Mouse (Mus musculus) stomach, postnatal 0 days (tissue): ENCODE results near the gene Xpo5. TPM values are rescaled to one million over a fixed set of nuclear protein-coding genes. Genes with fewer than 3 reads are reported as not detected.

Experiments used
- ATAC-seq: fragments of 200-750 bp; cut with Nextera tagmentation; 2 replicates; pipeline ENCODE4 v1.8.0; 2017; ENCODE audit not compliant: low FRiP score, low TSS enrichment
- DNase-seq: peaks from one replicate; pipeline ENCODE4 v3.0.0-alpha.2; 2016; ENCODE audit warnings: low spot score
- H3K27ac ChIP-seq: fragments of 300-500 bp; sonication (generic); replicated peaks from 2 replicates; pipeline ENCODE4 v1.5.1; 2014; ENCODE audit warnings: mild to moderate bottlenecking, control low read depth
- H3K27me3 ChIP-seq: fragments of 300-500 bp; sonication (generic); 2 replicates; pipeline ENCODE4 v1.6.1; 2014; ENCODE audit warnings: low read length; ENCODE audit not compliant: control insufficient read depth, insufficient read depth
- H3K36me3 ChIP-seq: fragments of 300-500 bp; sonication (generic); 2 replicates; pipeline ENCODE4 v1.6.1; 2014; ENCODE audit warnings: low read length, mixed read lengths; ENCODE audit not compliant: control insufficient read depth, insufficient read depth
- H3K4me1 ChIP-seq: fragments of 300-500 bp; sonication (generic); replicated peaks from 2 replicates; pipeline ENCODE4 v1.6.1; 2014; ENCODE audit warnings: antibody characterized with exemption; ENCODE audit not compliant: control insufficient read depth, insufficient read depth
- H3K4me2 ChIP-seq: fragments of 300-500 bp; sonication (generic); replicated peaks from 2 replicates; pipeline ENCODE4 v1.6.1; 2014; ENCODE audit warnings: low read depth, mild to moderate bottlenecking, control low read depth, moderate library complexity
- H3K4me3 ChIP-seq: fragments of 300-500 bp; sonication (generic); 2 replicates; pipeline ENCODE4 v1.5.1; 2014; ENCODE audit warnings: low read depth, low read length, control low read depth
- H3K9ac ChIP-seq: fragments of 300-500 bp; sonication (generic); 2 replicates; pipeline ENCODE4 v1.6.1; 2014; ENCODE audit warnings: mild to moderate bottlenecking, low read length, control low read depth, mixed read lengths
- H3K9me3 ChIP-seq: fragments of 300-500 bp; sonication (generic); 2 replicates; pipeline ENCODE4 v1.6.1; 2016; ENCODE audit warnings: low read length; ENCODE audit not compliant: control insufficient read depth
- CTCF ChIP-seq: IDR thresholded peaks from 2 replicates; pipeline ENCODE4 v1.5.1; 2016; ENCODE audit warnings: antibody characterized with exemption, low read depth, mild to moderate bottlenecking, moderate library complexity
- EP300 ChIP-seq: optimal IDR thresholded peaks from 2 replicates; pipeline ENCODE3; 2016; ENCODE audit warnings: antibody characterized with exemption
- WGBS: fragments of 180-500 bp; shearing (Covaris S2); extraction: QIAGEN DNeasy Blood & Tissue Kit; methylation state at CpG from one replicate; pipeline ENCODE4 v1.1.7; 2014; 5-methylcytosine and 5-hydroxymethylcytosine counted together
- polyA plus RNA-seq: library from polyadenylated mRNA; unstranded; fragments of >200 nt; fragmentation: Nextera tagmentation; extraction: Ambion mirVana; gene quantifications from 2 replicates; pipeline ENCODE4 v1.2.1, GENCODE M21; 2015

The Xpo5 gene
- polyA plus RNA-seq, 1 experiment from 2014 or later, result 11.5 TPM

- ATAC-seq (peak; percentile 27), DNase-seq (no peak)
- TF ChIP-seq EP300 (no peak), CTCF (no peak)
- 41% methylated on average over 5 of the region's 5 CpGs for WGBS
- H3K4me2 ChIP-seq, result no peak overlapping the region
- H3K4me3 ChIP-seq, result no peak overlapping the region
- H3K27me3 ChIP-seq, result no peaks in the 10 kb centered on the region
- no peaks in the 10 kb centered on the region for H3K9me3 ChIP-seq
- H3K9ac ChIP-seq, result no peak overlapping the region
- H3K27ac ChIP-seq, result no peak overlapping the region
- peaks cover 39% of the 10 kb centered on the region for H3K36me3 ChIP-seq
- no peaks in the 10 kb centered on the region for H3K4me1 ChIP-seq
Observed at GRCm38 (mm10) chr17:46168318-46168717, 34.3 kb upstream of the Xpo5 start.

GRCm38 (mm10) chr17:46168768-46169167, 33.8 kb upstream of the Xpo5 start:
- H3K9ac ChIP-seq, result no peak overlapping the region
- DNase-seq (no peak), ATAC-seq (no peak)
- H3K27ac ChIP-seq, result no peak overlapping the region
- no peaks in the 10 kb centered on the region for H3K9me3 ChIP-seq
- TF ChIP-seq CTCF (no peak), EP300 (no peak)
- H3K4me2 ChIP-seq, result no peak overlapping the region
- no peak overlapping the region for H3K4me3 ChIP-seq
- H3K4me1 ChIP-seq, result no peaks in the 10 kb centered on the region
- no peaks in the 10 kb centered on the region for H3K27me3 ChIP-seq
- peaks cover 39% of the 10 kb centered on the region for H3K36me3 ChIP-seq
- WGBS, result 89% methylated on average over 5 of the region's 5 CpGs

- TF ChIP-seq EP300 (no peak), CTCF (peak; percentile 80)
- H3K9ac ChIP-seq, result no peak overlapping the region
- DNase-seq (no peak), ATAC-seq (0 out of 2 replicates have a peak, but pooled peaks have one; percentile 39)
- H3K27ac ChIP-seq, result no peak overlapping the region
- no peak overlapping the region for H3K4me2 ChIP-seq
- H3K4me3 ChIP-seq, result no peak overlapping the region
- no peaks in the 10 kb centered on the region for H3K9me3 ChIP-seq
- WGBS, result 73% methylated on average over 3 of the region's 3 CpGs
- H3K36me3 ChIP-seq, result peaks cover 30% of the 10 kb centered on the region
- no peaks in the 10 kb centered on the region for H3K4me1 ChIP-seq
- H3K27me3 ChIP-seq, result no peaks in the 10 kb centered on the region
Observed at GRCm38 (mm10) chr17:46170538-46170937, 32.0 kb upstream of the Xpo5 start.

- WGBS, result 84% methylated on average over 4 of the region's 4 CpGs
- H3K9me3 ChIP-seq, result no peaks in the 10 kb centered on the region
Observed at GRCm38 (mm10) chr17:46182273-46182672, 20.3 kb upstream of the Xpo5 start.

GRCm38 (mm10) chr17:46188829-46189228, 13.8 kb upstream of the Xpo5 start:
- DNase-seq, result no peak
- no peak overlapping the region for H3K4me3 ChIP-seq
- no peak for TF ChIP-seq EP300
- no peak for TF ChIP-seq CTCF
- H3K9me3 ChIP-seq, result no peaks in the 10 kb centered on the region
- H3K27ac ChIP-seq, result no peak overlapping the region
- ATAC-seq, result no peak
- no peaks in the 10 kb centered on the region for H3K27me3 ChIP-seq
- no peaks in the 10 kb centered on the region for H3K4me1 ChIP-seq
- H3K4me2 ChIP-seq, result no peak overlapping the region
- H3K36me3 ChIP-seq, result peaks cover 18% of the 10 kb centered on the region
- H3K9ac ChIP-seq, result no peak overlapping the region
- WGBS, result 85% methylated on average over 2 of the region's 2 CpGs

More at GRCm38 (mm10) chr17:46182273-46182672, 20.3 kb upstream of the Xpo5 start:
- H3K27me3 ChIP-seq, result no peaks in the 10 kb centered on the region
- TF ChIP-seq CTCF (peak; percentile 64), EP300 (no peak)
- no peak overlapping the region for H3K4me3 ChIP-seq
- no peak overlapping the region for H3K9ac ChIP-seq
- H3K4me2 ChIP-seq, result no peak overlapping the region
- peaks cover 18% of the 10 kb centered on the region for H3K36me3 ChIP-seq
- H3K4me1 ChIP-seq, result no peaks in the 10 kb centered on the region
- DNase-seq (no peak), ATAC-seq (no peak)
- no peak overlapping the region for H3K27ac ChIP-seq

DNA sequence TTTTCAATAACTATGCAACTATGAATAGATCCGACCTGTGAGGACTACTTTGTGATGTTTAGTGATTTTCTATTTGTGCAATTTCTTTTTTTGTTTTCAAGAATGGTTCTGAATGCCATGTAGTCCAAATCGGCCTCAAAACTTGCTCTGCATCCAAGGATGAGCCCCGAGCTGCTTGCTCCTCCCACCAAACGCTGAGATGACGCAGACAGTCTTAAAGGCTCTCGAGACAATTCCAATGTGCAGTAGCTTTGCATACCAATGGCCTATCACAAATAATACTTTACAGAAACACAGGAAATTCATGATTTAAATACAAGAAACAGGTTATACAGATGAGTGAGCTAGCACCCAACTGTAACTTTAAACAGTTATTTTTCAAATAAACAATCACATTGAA, 1.4 kb upstream of the Xpo5 start:
- ATAC-seq, result no peak
- Histone ChIP-seq H3K4me3 (no peak overlapping the region), H3K27me3 (no peaks in the 10 kb centered on the region), H3K9ac (no peak overlapping the region), H3K4me1 (no peaks in the 10 kb centered on the region), H3K27ac (no peak overlapping the region), H3K4me2 (peak overlapping the region; percentile 86), H3K9me3 (no peaks in the 10 kb centered on the region), H3K36me3 (peaks cover 5% of the 10 kb centered on the region)
- no peak for DNase-seq
- 32% methylated on average over 6 of the region's 6 CpGs for WGBS
- no peak for TF ChIP-seq EP300
- TF ChIP-seq CTCF, result no peak
